Mouse (Mus musculus): ENCODE measurements around the gene Scn5a.

GRCm38 (mm10) chr9:119517467-119517866 is 61.3 kb downstream of the Scn5a start:
- TF ChIP-seq CTCF (IDR thresholded peaks at IDR 0.05; ENCODE audit: borderline replicate concordance, control insufficient read depth, extremely low read depth, insufficient read depth, low read length, poor library complexity) (no peak), POLR2A (IDR thresholded peaks at IDR 0.05; ENCODE audit: control insufficient read depth, extremely low read depth, insufficient read depth, low read length, poor library complexity) (no peak)
